Mouse (Mus musculus) hindbrain, embryonic 14.5 days (tissue): ENCODE measurements around the gene Ppme1. TPM values are rescaled to one million over a fixed set of nuclear protein-coding genes. Genes with fewer than 3 reads are reported as not detected.

Source experiments
- ATAC-seq: fragments of 200-750 bp; cut with Nextera tagmentation; 2 replicates; pipeline ENCODE4 v1.8.0; 2017; ENCODE audit warnings: moderate number of reproducible peaks, mild to moderate bottlenecking, moderate TSS enrichment, moderate library complexity; ENCODE audit not compliant: low FRiP score
- DNase-seq: peaks from one replicate; pipeline ENCODE4 v3.0.0-alpha.2; 2015; ENCODE audit warnings: low spot score
- H3K27ac ChIP-seq: fragments of 300-500 bp; sonication (generic); 2 replicates; pipeline ENCODE4 v1.5.1; 2014; ENCODE audit warnings: mild to moderate bottlenecking, moderate library complexity
- H3K27me3 ChIP-seq: fragments of 300-500 bp; sonication (generic); 2 replicates; pipeline ENCODE4 v1.6.1; 2014; ENCODE audit warnings: mild to moderate bottlenecking, low read length, mixed read lengths; ENCODE audit not compliant: control insufficient read depth, insufficient read depth
- H3K36me3 ChIP-seq: fragments of 300-500 bp; sonication (generic); replicated peaks from 2 replicates; pipeline ENCODE4 v1.6.1; 2014; ENCODE audit not compliant: control insufficient read depth, insufficient read depth
- H3K4me1 ChIP-seq: fragments of 300-500 bp; sonication (generic); replicated peaks from 2 replicates; pipeline ENCODE4 v1.6.1; 2014; ENCODE audit warnings: antibody characterized with exemption, low read length, mixed read lengths; ENCODE audit not compliant: control insufficient read depth, insufficient read depth
- H3K4me2 ChIP-seq: fragments of 300-500 bp; sonication (generic); replicated peaks from 2 replicates; pipeline ENCODE4 v1.6.1; 2014; ENCODE audit warnings: mild to moderate bottlenecking, moderate library complexity
- H3K4me3 ChIP-seq: fragments of 300-500 bp; sonication (generic); replicated peaks from 2 replicates; pipeline ENCODE4 v1.5.1; 2014; ENCODE audit warnings: mild to moderate bottlenecking, low read length
- H3K9ac ChIP-seq: fragments of 300-500 bp; sonication (generic); 2 replicates; pipeline ENCODE4 v1.6.1; 2014
- H3K9me3 ChIP-seq: fragments of 300-500 bp; sonication (generic); 2 replicates; pipeline ENCODE4 v1.6.1; 2016; ENCODE audit warnings: low read length; ENCODE audit not compliant: control insufficient read depth
- WGBS: fragments of 180-500 bp; shearing (Covaris S2); extraction: QIAGEN DNeasy Blood & Tissue Kit; methylation state at CpG from one replicate; pipeline ENCODE4 v1.1.7; 2014; 5-methylcytosine and 5-hydroxymethylcytosine counted together
- polyA plus RNA-seq: library from polyadenylated mRNA; unstranded; fragments of >200 nt; fragmentation: Nextera tagmentation; extraction: Ambion mirVana; gene quantifications from 2 replicates; pipeline ENCODE4 v1.2.1, GENCODE M21; 2014

Gene Ppme1
- polyA plus RNA-seq, 1 experiment from 2014 or later, result 155 TPM

- 0 out of 2 replicates have a peak overlapping the region, but pooled peaks have one; percentile 2 for H3K9ac ChIP-seq
- no peaks in the 10 kb centered on the region for H3K9me3 ChIP-seq
- H3K4me1 ChIP-seq, result peaks cover 39% of the 10 kb centered on the region
- no peak for ATAC-seq
- no peak for DNase-seq
- WGBS, result 25% methylated on average over 6 of the region's 6 CpGs
- no peaks in the 10 kb centered on the region for H3K27me3 ChIP-seq
- H3K27ac ChIP-seq, result peak overlapping the region; percentile 66
- no peaks in the 10 kb centered on the region for H3K36me3 ChIP-seq
- no peak overlapping the region for H3K4me3 ChIP-seq
- no peak overlapping the region for H3K4me2 ChIP-seq
These were observed 62.4 kb downstream of the Ppme1 start for GRCm38 (mm10) chr7:100309679-100310078.

- H3K9ac ChIP-seq, result no peak overlapping the region
- H3K36me3 ChIP-seq, result no peaks in the 10 kb centered on the region
- H3K27ac ChIP-seq, result peak overlapping the region; percentile 66
- no peak overlapping the region for H3K4me2 ChIP-seq
- ATAC-seq (0 out of 2 replicates have a peak, but pooled peaks have one; percentile 26), DNase-seq (no peak)
- no peak overlapping the region for H3K4me3 ChIP-seq
- H3K4me1 ChIP-seq, result peaks cover 39% of the 10 kb centered on the region
- no peaks in the 10 kb centered on the region for H3K27me3 ChIP-seq
- H3K9me3 ChIP-seq, result no peaks in the 10 kb centered on the region
- 37% methylated on average over 1 of the region's 1 CpGs for WGBS
These were observed 62.9 kb downstream of the Ppme1 start for GRCm38 (mm10) chr7:100309216-100309615.

GRCm38 (mm10) chr7:100307872-100308653, 64.0 kb downstream of the Ppme1 start:
- no peak overlapping the region for H3K9ac ChIP-seq
- peak overlapping the region; percentile 81 for H3K27ac ChIP-seq
- H3K4me1 ChIP-seq, result peaks cover 39% of the 10 kb centered on the region
- no peaks in the 10 kb centered on the region for H3K36me3 ChIP-seq
- no peaks in the 10 kb centered on the region for H3K27me3 ChIP-seq
- no peak overlapping the region for H3K4me2 ChIP-seq
- peak; percentile 88 for ATAC-seq
- 57% methylated on average over 5 of the region's 6 CpGs for WGBS
- H3K9me3 ChIP-seq, result no peaks in the 10 kb centered on the region
- DNase-seq, result peak; percentile 80
- H3K4me3 ChIP-seq, result no peak overlapping the region

- no peak overlapping the region for H3K4me3 ChIP-seq
- ATAC-seq (no peak), DNase-seq (no peak)
- H3K27me3 ChIP-seq, result no peaks in the 10 kb centered on the region
- no peaks in the 10 kb centered on the region for H3K36me3 ChIP-seq
- no peak overlapping the region for H3K4me2 ChIP-seq
- WGBS, result 91% methylated on average over 9 of the region's 9 CpGs
- H3K4me1 ChIP-seq, result peaks cover 34% of the 10 kb centered on the region
- H3K27ac ChIP-seq, result no peak overlapping the region
- H3K9me3 ChIP-seq, result no peaks in the 10 kb centered on the region
- no peak overlapping the region for H3K9ac ChIP-seq
These were observed 66.2 kb downstream of the Ppme1 start for GRCm38 (mm10) chr7:100305894-100306293.

- peak overlapping the region; percentile 28; the same call in 1 of the 2 replicates for H3K27ac ChIP-seq
- 77% methylated on average over 4 of the region's 4 CpGs for WGBS
- DNase-seq (no peak), ATAC-seq (no peak)
- no peak overlapping the region for H3K9ac ChIP-seq
- no peak overlapping the region for H3K4me2 ChIP-seq
- no peaks in the 10 kb centered on the region for H3K9me3 ChIP-seq
- no peaks in the 10 kb centered on the region for H3K27me3 ChIP-seq
- H3K36me3 ChIP-seq, result no peaks in the 10 kb centered on the region
- no peak overlapping the region for H3K4me3 ChIP-seq
- peaks cover 2% of the 10 kb centered on the region for H3K4me1 ChIP-seq
These were observed 69.8 kb downstream of the Ppme1 start for GRCm38 (mm10) chr7:100302316-100302715.

GRCm38 (mm10) chr7:100301390-100301789, 70.7 kb downstream of the Ppme1 start:
- no peak for DNase-seq
- H3K36me3 ChIP-seq, result no peaks in the 10 kb centered on the region
- H3K9me3 ChIP-seq, result no peaks in the 10 kb centered on the region
- 68% methylated on average over 3 of the region's 3 CpGs for WGBS
- no peak overlapping the region for H3K4me3 ChIP-seq
- no peak for ATAC-seq
- no peaks in the 10 kb centered on the region for H3K27me3 ChIP-seq
- no peak overlapping the region for H3K27ac ChIP-seq
- H3K9ac ChIP-seq, result no peak overlapping the region
- no peak overlapping the region for H3K4me2 ChIP-seq
- H3K4me1 ChIP-seq, result no peaks in the 10 kb centered on the region; the same call in 1 of the 2 replicates

- Histone ChIP-seq H3K9me3 (no peaks in the 10 kb centered on the region), H3K9ac (no peak overlapping the region), H3K36me3 (no peaks in the 10 kb centered on the region), H3K27me3 (no peaks in the 10 kb centered on the region), H3K4me1 (no peaks in the 10 kb centered on the region; the same call in 1 of the 2 replicates), H3K4me2 (no peak overlapping the region), H3K27ac (no peak overlapping the region), H3K4me3 (no peak overlapping the region)
- WGBS, result 74% methylated on average over 14 of the region's 14 CpGs
- DNase-seq (no peak), ATAC-seq (no peak)
These were observed 73.1 kb downstream of the Ppme1 start for GRCm38 (mm10) chr7:100298861-100299510.

GRCm38 (mm10) chr7:100296699-100297098, 75.4 kb downstream of the Ppme1 start:
- Histone ChIP-seq H3K27me3 (no peaks in the 10 kb centered on the region), H3K4me1 (no peaks in the 10 kb centered on the region; the same call in 1 of the 2 replicates), H3K9me3 (no peaks in the 10 kb centered on the region), H3K27ac (no peak overlapping the region; the same call in 1 of the 2 replicates), H3K36me3 (no peaks in the 10 kb centered on the region), H3K4me3 (no peak overlapping the region), H3K9ac (no peak overlapping the region), H3K4me2 (no peak overlapping the region)
- no peak for DNase-seq
- ATAC-seq, result no peak
- WGBS, result 78% methylated on average over 6 of the region's 6 CpGs

- ATAC-seq, result no peak; the same call in 1 of the 2 replicates
- Histone ChIP-seq H3K4me3 (no peak overlapping the region), H3K27ac (no peak overlapping the region), H3K9me3 (no peaks in the 10 kb centered on the region), H3K27me3 (no peaks in the 10 kb centered on the region), H3K36me3 (no peaks in the 10 kb centered on the region), H3K4me1 (no peaks in the 10 kb centered on the region; the same call in 1 of the 2 replicates), H3K4me2 (no peak overlapping the region), H3K9ac (no peak overlapping the region)
- DNase-seq, result no peak
- 87% methylated on average over 2 of the region's 2 CpGs for WGBS
These were observed 76.4 kb downstream of the Ppme1 start for GRCm38 (mm10) chr7:100295745-100296144.
